23 mouse cellular contexts compared by ENCODE assay signal in genomic region chr2:60173595-60173994, GRCm38 (mm10). TPM values are rescaled to one million over a fixed set of nuclear protein-coding genes. Genes with fewer than 3 reads are reported as not detected.
A peak's percentile ranks its signal among the peaks of the same experiment; 100 is the strongest.
DNase-seq lines count a peak whose midpoint lies in the region; ATAC-seq lines count a peak whose summit lies in the region.
"Had no signal": no experiment of that assay in that cellular context is flagged by ENCODE, and none has a peak within 500 bp of the region (broad histone marks: within the 10 kb centered on the region; RNA-seq: fewer than 3 reads in every experiment).

No protein-coding gene starts in this region.

- H3K4me2 ChIP-seq in hindbrain, embryonic 16.5 days (ENCODE audit: low read length) = no peak overlapping the region
- H3K4me2 ChIP-seq: embryonic facial prominence, embryonic 13.5 days; heart, embryonic 11.5 days; hindbrain, embryonic 12.5 days; midbrain, embryonic 11.5 days; neural tube, embryonic 15.5 days had no signal

- H3K27ac ChIP-seq in heart, embryonic 10.5 days = no peak overlapping the region
- 0 out of 2 replicates have a peak overlapping the region, but pooled peaks have one; percentile 68 for H3K27ac ChIP-seq in macrophage
- no peak overlapping the region for H3K27ac ChIP-seq in hindbrain, embryonic 16.5 days (ENCODE audit: low read depth, low read length)
- H3K27ac ChIP-seq: embryonic facial prominence, embryonic 13.5 days; forebrain, embryonic 10.5 days; hindbrain, embryonic 12.5 days; kidney, postnatal 0 days; neural tube, embryonic 15.5 days had no signal

- DNase-seq in heart, adult 18-20 months = peak; percentile 28 to 54
- DNase-seq in heart, embryonic 10.5 days (ENCODE audit: low spot score) = no peak
- DNase-seq in 3T3-L1 (ENCODE audit: low read depth, low spot score) = peak; percentile 86
- peak; percentile 65 for DNase-seq in adipocyte (ENCODE audit: low spot score)
- no peak for DNase-seq in lung, adult 18-20 months
- DNase-seq: adrenal gland, adult 2 months; cerebellum, adult 18-20 months; cerebellum, postnatal 14 days; gastrocnemius, postnatal 14 days; kidney, adult 18-20 months; lung, postnatal 10 days; thymus, adult 18-20 months; thymus, postnatal 36 days had no signal

- no peaks in the 10 kb centered on the region for H3K27me3 ChIP-seq in heart, embryonic 10.5 days (ENCODE audit: insufficient read depth, poor library complexity, severe bottlenecking)
- no peaks in the 10 kb centered on the region for H3K27me3 ChIP-seq in hindbrain, embryonic 16.5 days (replicated peaks; ENCODE audit: control insufficient read depth, insufficient read depth, low read length)
- H3K27me3 ChIP-seq: embryonic facial prominence, embryonic 13.5 days; hindbrain, embryonic 12.5 days; neural tube, embryonic 15.5 days had no signal

- no peak overlapping the region for H3K9ac ChIP-seq in hindbrain, embryonic 16.5 days (ENCODE audit: low read depth, low read length)
- H3K9ac ChIP-seq: embryonic facial prominence, embryonic 13.5 days; hindbrain, embryonic 12.5 days; neural tube, embryonic 15.5 days had no signal

- no peaks in the 10 kb centered on the region for H3K79me2 ChIP-seq in macrophage (ENCODE audit: inconsistent target)

- no peaks in the 10 kb centered on the region for H3K4me1 ChIP-seq in heart, embryonic 10.5 days
- H3K4me1 ChIP-seq in hindbrain, embryonic 16.5 days (ENCODE audit: control insufficient read depth, insufficient read depth, low read depth, low read length) = no peaks in the 10 kb centered on the region
- H3K4me1 ChIP-seq: hindbrain, embryonic 12.5 days; neural tube, embryonic 15.5 days had no signal

- no peak overlapping the region for H3K4me3 ChIP-seq in heart, embryonic 10.5 days
- no peak overlapping the region for H3K4me3 ChIP-seq in macrophage (ENCODE audit: inconsistent target)
- no peak overlapping the region for H3K4me3 ChIP-seq in hindbrain, embryonic 16.5 days (ENCODE audit: low read length)
- H3K4me3 ChIP-seq: embryonic facial prominence, embryonic 13.5 days; forebrain, embryonic 10.5 days; hindbrain, embryonic 12.5 days; neural tube, embryonic 15.5 days had no signal

- 83% methylated on average over 4 of the region's 4 CpGs for WGBS in heart, embryonic 10.5 days
- 81% methylated on average over 4 of the region's 4 CpGs for WGBS in macrophage (ENCODE audit: missing documents)
- WGBS in hindbrain, embryonic 16.5 days = 92% methylated on average over 4 of the region's 4 CpGs

- no peaks in the 10 kb centered on the region for H3K36me3 ChIP-seq in heart, embryonic 10.5 days
- no peaks in the 10 kb centered on the region for H3K36me3 ChIP-seq in macrophage (ENCODE audit: inconsistent target)
- H3K36me3 ChIP-seq in hindbrain, embryonic 16.5 days (ENCODE audit: control insufficient read depth, insufficient read depth, low read length) = no peaks in the 10 kb centered on the region
- H3K36me3 ChIP-seq: embryonic facial prominence, embryonic 13.5 days; forebrain, embryonic 10.5 days; hindbrain, embryonic 12.5 days; neural tube, embryonic 15.5 days had no signal

- no peak for ATAC-seq in hindbrain, embryonic 16.5 days
- ATAC-seq: forebrain, embryonic 16.5 days had no signal

- H3K9me3 ChIP-seq in heart, embryonic 10.5 days = no peaks in the 10 kb centered on the region
- no peaks in the 10 kb centered on the region for H3K9me3 ChIP-seq in hindbrain, embryonic 16.5 days (ENCODE audit: control insufficient read depth, low read length)
- H3K9me3 ChIP-seq: forebrain, embryonic 10.5 days; hindbrain, embryonic 12.5 days; neural tube, embryonic 15.5 days had no signal

RNA-seq across cellular contexts. Expression of gene Baz2b, which starts 36.0 kb away (rescaled TPM):
- 10 to 100 TPM; 29.9 to 41.9 TPM for total RNA-seq in heart, adult 18-20 months (2021)
- polyA plus RNA-seq in heart, embryonic 10.5 days (2016; fragmentation: Nextera tagmentation; extraction: Ambion mirVana) = 49.1 and 55.1 TPM in 2 replicates
- total RNA-seq in macrophage (2018; cell fraction: chromatin; rRNA removed) = 100 to 1,000 TPM; 411 to 897 (median 475) TPM
- total RNA-seq in macrophage (2018; cell fraction: cytosol; rRNA removed) = 10 to 100 TPM; 36.5 to 69.0 (median 50.0) TPM
- 100 to 1,000 TPM; 161 to 515 (median 250) TPM for total RNA-seq in macrophage (2018; cell fraction: nucleus; rRNA removed)
- 22.8 to 37.7 TPM (median 32.3 TPM) in 3 replicates for polyA plus RNA-seq in macrophage (2018)
- polyA plus RNA-seq in hindbrain, embryonic 16.5 days (2015; fragmentation: Nextera tagmentation; extraction: Ambion mirVana) = 72.2 and 72.8 TPM in 2 replicates

RNA-seq across cellular contexts. Expression of gene March7, which starts 36.1 kb away (rescaled TPM):
- total RNA-seq in heart, adult 18-20 months (2021) = 10 to 100 TPM; 17.3 to 27.6 TPM
- polyA plus RNA-seq in heart, embryonic 10.5 days (2016; fragmentation: Nextera tagmentation; extraction: Ambion mirVana) = 63.8 and 68.4 TPM in 2 replicates
- total RNA-seq in macrophage (2018; cell fraction: chromatin; rRNA removed) = 100 to 1,000 TPM; 192 to 503 (median 288) TPM
- total RNA-seq in macrophage (2018; cell fraction: cytosol; rRNA removed) = 10 to 100 TPM; 33.5 to 60.6 (median 41.9) TPM
- total RNA-seq in macrophage (2018; cell fraction: nucleus; rRNA removed) = 100 to 1,000 TPM; 107 to 319 (median 174) TPM
- 36.4 to 41.1 TPM (median 40.1 TPM) in 3 replicates for polyA plus RNA-seq in macrophage (2018)
- 84.4 TPM in 2 replicates for polyA plus RNA-seq in hindbrain, embryonic 16.5 days (2015; fragmentation: Nextera tagmentation; extraction: Ambion mirVana)

Comparison
In these comparisons a context has a peak if more than half of its experiments do, and no peak if none do; other contexts are left out.
1. DNase-seq: peak in heart, adult 18-20 months (2 of 2), 3T3-L1 (single experiment) and adipocyte (single experiment); none in heart, embryonic 10.5 days (single experiment) and lung, adult 18-20 months (0 of 2).